Mouse (Mus musculus): Measurements from ENCODE around the gene R3hdm2. TPM values are rescaled to one million over a fixed set of nuclear protein-coding genes. Genes with fewer than 3 reads are reported as not detected.

Gene R3hdm2
- total RNA-seq, 2 experiments from 2014 or later: 333 to 340 TPM

GRCm38 (mm10) chr10:127351285-127351595 lies 28.9 kb upstream of the R3hdm2 start:
- intact Hi-C loops (cut with DNase I): loop anchor here (2.0 kb wide), 1 partner anchor 70 kb away; no protein-coding TSS in a partner anchor

GRCm38 (mm10) chr10:127351719-127352118 lies 28.4 kb upstream of the R3hdm2 start:
- intact Hi-C loops (cut with DNase I): loop anchor here (2.0 kb wide), 1 partner anchor 69 kb away; no protein-coding TSS in a partner anchor
- DNase-seq (ENCODE audit: low spot score in 2 of 2): no peak

More at GRCm38 (mm10) chr10:127351285-127351595, 28.9 kb upstream of the R3hdm2 start:
- DNase-seq (ENCODE audit: low spot score in 2 of 2): no peak

- DNase-seq (ENCODE audit: low spot score in 2 of 2): no peak
- intact Hi-C loops (cut with DNase I): no loop called here
Measured at GRCm38 (mm10) chr10:127352187-127352586, 27.9 kb upstream of the R3hdm2 start.

- intact Hi-C loops (cut with DNase I): no loop called here
- DNase-seq (ENCODE audit: low spot score in 2 of 2): no peak
Measured at GRCm38 (mm10) chr10:127352766-127353165, 27.4 kb upstream of the R3hdm2 start.

- intact Hi-C loops (cut with DNase I): no loop called here
- peak; percentile 79 to 85 for DNase-seq (ENCODE audit: low spot score in 2 of 2)
Measured at GRCm38 (mm10) chr10:127353909-127354895, 25.9 kb upstream of the R3hdm2 start, which contains the start of gene Inhbe. Gene Inhbe, minus strand, starts transcription at chr10:127354411.

- intact Hi-C loops (cut with DNase I): no loop called here
- DNase-seq (ENCODE audit: low spot score in 2 of 2): no peak
Measured at GRCm38 (mm10) chr10:127355336-127355735, 24.8 kb upstream of the R3hdm2 start.

- no peak for DNase-seq (ENCODE audit: low spot score in 2 of 2)
- intact Hi-C loops (cut with DNase I): no loop called here
Measured at GRCm38 (mm10) chr10:127360714-127361113, 19.4 kb upstream of the R3hdm2 start.

GRCm38 (mm10) chr10:127367116-127367515 lies 13.0 kb upstream of the R3hdm2 start:
- no peak for DNase-seq (ENCODE audit: low spot score in 2 of 2)
- intact Hi-C loops (cut with DNase I): no loop called here

GRCm38 (mm10) chr10:127368273-127368672 lies 11.9 kb upstream of the R3hdm2 start:
- intact Hi-C loops (cut with DNase I): no loop called here
- DNase-seq (ENCODE audit: low spot score in 2 of 2): no peak

- DNase-seq (ENCODE audit: low spot score in 2 of 2): no peak
- intact Hi-C loops (cut with DNase I): no loop called here
Measured at GRCm38 (mm10) chr10:127369834-127370820, 10.0 kb upstream of the R3hdm2 start, which contains the start of gene Inhbc. Gene Inhbc, minus strand, starts transcription at chr10:127370431.

- DNase-seq (ENCODE audit: low spot score in 2 of 2): no peak
- intact Hi-C loops (cut with DNase I): no loop called here
Measured at GRCm38 (mm10) chr10:127371023-127371422, 9.1 kb upstream of the R3hdm2 start.

GRCm38 (mm10) chr10:127377700-127378099 lies 2.4 kb upstream of the R3hdm2 start:
- intact Hi-C loops (cut with DNase I): no loop called here
- no peak for DNase-seq (ENCODE audit: low spot score in 2 of 2)

- intact Hi-C loops (cut with DNase I): loop anchor here (5.0 kb wide), 1 partner anchor 38 kb away; no protein-coding TSS in a partner anchor
- DNase-seq (ENCODE audit: low spot score in 2 of 2): no peak
Measured at GRCm38 (mm10) chr10:127379654-127380053, 473 bp upstream of the R3hdm2 start.

- intact Hi-C loops (cut with DNase I): loop anchor here (5.0 kb wide), 1 partner anchor 36 kb away; no protein-coding TSS in a partner anchor
- DNase-seq (ENCODE audit: low spot score in 2 of 2): peak in 1 of 2 experiments; percentile 32
Measured at GRCm38 (mm10) chr10:127380767-127381742, 928 bp downstream of the R3hdm2 start.

- intact Hi-C loops (cut with DNase I): loop anchor here (5.0 kb wide), 1 partner anchor 36 kb away; no protein-coding TSS in a partner anchor
Measured at GRCm38 (mm10) chr10:127381743-127382134, 1.6 kb downstream of the R3hdm2 start.

GRCm38 (mm10) chr10:127391774-127392173 lies 11.6 kb downstream of the R3hdm2 start:
- no peak for DNase-seq (ENCODE audit: low spot score in 2 of 2)

More at GRCm38 (mm10) chr10:127381743-127382134, 1.6 kb downstream of the R3hdm2 start:
- no peak for DNase-seq (ENCODE audit: low spot score in 2 of 2)

GRCm38 (mm10) chr10:127404701-127405100 lies 24.6 kb downstream of the R3hdm2 start:
- intact Hi-C loops (cut with DNase I): no loop called here
- DNase-seq (ENCODE audit: low spot score in 2 of 2): no peak

More at GRCm38 (mm10) chr10:127391774-127392173, 11.6 kb downstream of the R3hdm2 start:
- intact Hi-C loops (cut with DNase I): no loop called here

- DNase-seq (ENCODE audit: low spot score in 2 of 2): no peak
- intact Hi-C loops (cut with DNase I): no loop called here
Measured at GRCm38 (mm10) chr10:127407391-127407790, 27.3 kb downstream of the R3hdm2 start.

Measured in left cerebral cortex, postnatal 14 days (tissue).